Mouse (Mus musculus): ENCODE results near the gene Fam199x.
A peak's percentile ranks its signal among the peaks of the same experiment; 100 is the strongest.

Fam199x gene

GRCm38 (mm10) chrX:137049425-137050225 lies at the start of gene Fam199x:
TSS of gene Fam199x (plus strand) at chrX:137049594.
- peak; percentile 84 to 85 for DNase-seq

- peak; percentile 69 to 72 for DNase-seq
Observed at GRCm38 (mm10) chrX:137015099-137015709, 34.2 kb upstream of the Fam199x start.

GRCm38 (mm10) chrX:137017668-137018067 lies 31.7 kb upstream of the Fam199x start:
- DNase-seq, result no peak

GRCm38 (mm10) chrX:137019310-137019709 lies 30.1 kb upstream of the Fam199x start:
- DNase-seq, result peak; percentile 74 to 87

- no peak for DNase-seq
Observed at GRCm38 (mm10) chrX:137030916-137031315, 18.5 kb upstream of the Fam199x start.

- no peak for DNase-seq
Observed at GRCm38 (mm10) chrX:137031726-137032125, 17.7 kb upstream of the Fam199x start.

- no peak for DNase-seq
Observed at GRCm38 (mm10) chrX:137034322-137034721, 15.1 kb upstream of the Fam199x start.

- no peak for DNase-seq
Observed at GRCm38 (mm10) chrX:137037470-137037999, 11.9 kb upstream of the Fam199x start.

GRCm38 (mm10) chrX:137038000-137038483 lies 11.4 kb upstream of the Fam199x start, which contains the start of gene Slc25a53:
TSS of gene Slc25a53 (minus strand) at chrX:137038302.
- peak; percentile 89 to 91 for DNase-seq

- peak in 1 of 2 experiments; percentile 5 for DNase-seq
Observed at GRCm38 (mm10) chrX:137038502-137038901, 10.9 kb upstream of the Fam199x start.

- DNase-seq, result no peak
Observed at GRCm38 (mm10) chrX:137049060-137049424, 352 bp upstream of the Fam199x start.

- DNase-seq, result no peak
Observed at GRCm38 (mm10) chrX:137063202-137063601, 13.8 kb downstream of the Fam199x start.

GRCm38 (mm10) chrX:137104531-137104930 lies 55.1 kb downstream of the Fam199x start:
- DNase-seq, result no peak

- no peak for DNase-seq
Observed at GRCm38 (mm10) chrX:137106498-137106897, 57.1 kb downstream of the Fam199x start.

GRCm38 (mm10) chrX:137118097-137118746 lies 68.8 kb downstream of the Fam199x start:
- DNase-seq, result peak; percentile 39 to 62

GRCm38 (mm10) chrX:137119675-137120423 lies 70.5 kb downstream of the Fam199x start:
- DNase-seq, result no peak

- no peak for DNase-seq
Observed at GRCm38 (mm10) chrX:137121718-137122117, 72.3 kb downstream of the Fam199x start, which contains the start of gene Esx1. TSS of gene Esx1 (minus strand) at chrX:137122083.

- no peak for DNase-seq
Observed at GRCm38 (mm10) chrX:137127542-137127941, 78.1 kb downstream of the Fam199x start.
